Mouse (Mus musculus) embryonic facial prominence, embryonic 11.5 days (tissue): ENCODE data around the gene Hhat. TPM values are rescaled to one million over a fixed set of nuclear protein-coding genes. Genes with fewer than 3 reads are reported as not detected.

Experiments
- polyA plus RNA-seq: library from polyadenylated mRNA; unstranded; fragments of >200 nt; fragmentation: Nextera tagmentation; extraction: Ambion mirVana; gene quantifications from 2 replicates; pipeline ENCODE4 v1.2.1, GENCODE M21; 2014

Hhat gene
- polyA plus RNA-seq, 1 experiment from 2014 or later = 9.1 TPM

Other genes starting within 250 kb of the Hhat start
- 44.1 and 52.1 TPM in 2 replicates for gene Sertad4, start 84.5 kb upstream of the Hhat start, polyA plus RNA-seq